Mouse (Mus musculus): ENCODE measurements around the gene Retnla.

Gene Retnla

DNA sequence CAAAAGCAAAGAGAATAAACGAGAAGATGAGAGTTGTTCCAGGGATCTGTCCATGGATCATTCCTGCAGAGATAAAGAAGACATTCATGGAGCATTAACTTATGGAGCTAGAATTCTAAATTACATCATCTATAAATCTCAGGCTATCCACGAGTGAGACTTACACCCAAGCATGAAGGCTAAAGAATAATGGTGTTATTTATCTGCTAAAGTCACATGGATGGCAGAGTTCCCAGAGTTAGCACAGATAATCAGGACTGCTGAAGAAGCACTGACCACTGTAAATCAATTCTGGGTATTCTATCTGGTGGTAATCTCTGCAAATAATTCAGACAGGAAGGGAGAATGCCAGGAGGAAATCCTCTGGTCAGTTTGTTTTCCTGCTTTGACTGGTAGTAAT is 48.4 kb downstream of the Retnla start:
- in situ Hi-C loops (cut with MboI; ENCODE audit: low sequenced_read_pairs) = no loop called here
